Mouse (Mus musculus): Measurements from ENCODE around the gene Htt. TPM values are rescaled to one million over a fixed set of nuclear protein-coding genes. Genes with fewer than 3 reads are reported as not detected.

Gene Htt
- polyA plus RNA-seq (2017; shearing (Covaris generic)), result 8.4 TPM

GRCm38 (mm10) chr5:34761509-34761908 is at the start of gene Htt:
Htt (plus strand) TSS chr5:34761740.

GRCm38 (mm10) chr5:34907910-34908725 is 146.6 kb downstream of the Htt start, which contains the start of gene Msantd1:
Msantd1 (plus strand) TSS chr5:34908012.

DNA sequence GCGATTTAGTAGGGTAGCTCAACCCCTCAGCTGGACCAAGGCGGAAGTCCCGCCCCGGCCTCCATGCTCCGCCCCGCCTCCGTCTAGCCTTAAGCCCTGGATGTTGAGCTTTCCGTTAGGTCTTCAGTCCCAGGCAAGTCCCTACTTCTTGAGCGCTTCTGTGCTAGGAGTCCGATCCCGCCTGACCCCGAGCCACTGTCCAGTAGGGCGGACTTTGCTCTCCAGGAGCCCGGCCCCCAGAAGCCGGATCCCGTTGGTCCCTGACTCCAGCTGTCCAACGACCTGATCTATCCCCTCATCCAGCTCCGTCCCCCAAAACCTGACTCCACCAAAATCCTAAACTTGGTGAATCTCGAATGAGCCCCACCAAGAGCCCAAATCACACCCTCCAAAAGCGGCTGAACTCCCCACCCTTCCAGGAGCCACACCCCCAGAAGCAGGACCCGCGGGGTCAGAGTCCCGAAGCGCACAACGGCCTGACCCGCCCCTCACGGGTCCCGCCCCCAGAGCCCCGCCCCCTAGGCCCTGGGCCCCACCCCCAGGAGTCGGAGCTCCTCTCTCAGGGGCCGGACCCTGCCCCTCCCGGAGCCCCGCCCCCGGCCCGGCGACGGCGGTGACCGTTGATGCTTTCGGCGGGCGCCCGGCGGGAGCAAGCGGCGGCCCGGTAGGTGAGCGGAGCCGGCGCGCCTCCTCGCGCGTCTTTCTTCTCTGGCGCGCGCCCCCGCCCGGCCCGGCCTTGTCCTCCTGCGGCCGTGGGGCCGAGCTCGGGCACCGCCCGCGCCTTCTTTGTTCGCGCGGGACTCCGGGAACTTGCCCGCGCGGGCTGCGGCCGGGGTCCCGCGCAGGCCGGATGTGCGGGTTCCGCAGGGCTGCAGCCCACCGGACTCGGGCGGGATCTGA is 187.6 kb downstream of the Htt start, which contains the start of gene Rgs12:
Gene Rgs12 (plus strand): TSS at position 585 of the 900 bp plus-strand sequence.

Other genes with a start within 250 kb of the Htt start
- 31.8 TPM for gene Tnip2, start 247.7 kb upstream of the Htt start, polyA plus RNA-seq (2017; shearing (Covaris generic))
- 17.6 TPM for gene Sh3bp2, start 235.9 kb upstream of the Htt start, polyA plus RNA-seq (2017; shearing (Covaris generic))
- 202 TPM for gene Add1, start 188.1 kb upstream of the Htt start, polyA plus RNA-seq (2017; shearing (Covaris generic))
- 99.8 TPM for gene Mfsd10, start 124.5 kb upstream of the Htt start, polyA plus RNA-seq (2017; shearing (Covaris generic))
- 38.3 TPM for gene Nop14, start 101.6 kb upstream of the Htt start, polyA plus RNA-seq (2017; shearing (Covaris generic))
- gene Grk4, start 101.4 kb upstream of the Htt start, polyA plus RNA-seq (2017; shearing (Covaris generic)), result 8.3 TPM
- gene Msantd1, start 146.3 kb downstream of the Htt start, polyA plus RNA-seq (2017; shearing (Covaris generic)), result 1.0 TPM
- 9.2 TPM for gene Rgs12, start 187.7 kb downstream of the Htt start, polyA plus RNA-seq (2017; shearing (Covaris generic))